Mouse (Mus musculus): ENCODE results near the gene Mfsd6.
A peak's percentile ranks its signal among the peaks of the same experiment; 100 is the strongest.

The Mfsd6 gene

GRCm38 (mm10) chr1:52638101-52638500, 89.2 kb downstream of the Mfsd6 start:
- no peak for DNase-seq

GRCm38 (mm10) chr1:52635932-52636331, 91.3 kb downstream of the Mfsd6 start:
- DNase-seq: no peak

GRCm38 (mm10) chr1:52634251-52634650, 93.0 kb downstream of the Mfsd6 start:
- DNase-seq: no peak

- DNase-seq: no peak
Observed at GRCm38 (mm10) chr1:52631570-52631969, 95.7 kb downstream of the Mfsd6 start.

- no peak for DNase-seq
Observed at GRCm38 (mm10) chr1:52630937-52631299, 96.3 kb downstream of the Mfsd6 start.

- peak; percentile 90 for DNase-seq
Observed at GRCm38 (mm10) chr1:52630248-52630936, 96.9 kb downstream of the Mfsd6 start, which contains the start of gene Nemp2. Nemp2 (plus strand) TSS chr1:52630703.

GRCm38 (mm10) chr1:52620442-52620841, 106.8 kb downstream of the Mfsd6 start:
- no peak for DNase-seq

GRCm38 (mm10) chr1:52618217-52618616, 109.0 kb downstream of the Mfsd6 start:
- no peak for DNase-seq

- no peak for DNase-seq
Observed at GRCm38 (mm10) chr1:52608486-52608885, 118.8 kb downstream of the Mfsd6 start.

GRCm38 (mm10) chr1:52607700-52608099, 119.6 kb downstream of the Mfsd6 start:
- no peak for DNase-seq
